9 mouse cellular contexts compared by ENCODE assay signal in genomic region chr9:37384284-37385182, GRCm38 (mm10). TPM values are rescaled to one million over a fixed set of nuclear protein-coding genes. Genes with fewer than 3 reads are reported as not detected.
A peak's percentile ranks its signal among the peaks of the same experiment; 100 is the strongest.
DNase-seq lines count a peak whose midpoint lies in the region; ATAC-seq and TF ChIP-seq lines count a peak whose summit lies in the region.
"Had no signal": no experiment of that assay in that cellular context is flagged by ENCODE, and none has a peak within 500 bp of the region (broad histone marks: within the 10 kb centered on the region; RNA-seq: fewer than 3 reads in every experiment).

No protein-coding gene starts in this region.

- TF ChIP-seq CTCF in left cerebral cortex, adult 2 months (IDR thresholded peaks at IDR 0.05): peak; percentile 32
- TF ChIP-seq CTCF in cortical plate, adult 2 months (IDR thresholded peaks at IDR 0.05; ENCODE audit: extremely low read depth, insufficient read depth, low read length): 0 out of 2 replicates have a peak, but pooled peaks have one; percentile 28

- peak overlapping the region; percentile 80 for H3K9ac ChIP-seq in heart, embryonic 13.5 days

- no peak; the same call in 1 of the 2 replicates for ATAC-seq in heart, embryonic 13.5 days (ENCODE audit: extremely low read depth, insufficient number of reproducible peaks, low FRiP score, low TSS enrichment)
- peak; percentile 77 for ATAC-seq in megakaryocyte progenitor cell, adult 5-6 weeks (replicated peaks; ENCODE audit: poor library complexity)

- peaks cover 63% of the 10 kb centered on the region for H3K27me3 ChIP-seq in heart, embryonic 13.5 days (replicated peaks)

- H3K36me3 ChIP-seq in heart, embryonic 13.5 days: no peaks in the 10 kb centered on the region

- 7% methylated on average over 54 of the region's 54 CpGs for WGBS in heart, embryonic 13.5 days

- H3K27ac ChIP-seq in left cerebral cortex, adult 2 months: peak overlapping the region; percentile 75
- no peak overlapping the region for H3K27ac ChIP-seq in cortical plate, adult 2 months (ENCODE audit: insufficient read depth, low read length)
- H3K27ac ChIP-seq in heart, embryonic 13.5 days (replicated peaks): no peak overlapping the region

- no peak for DNase-seq in left cerebral cortex, adult 2 months (ENCODE audit: extremely low spot score in 1 of 2, low spot score in 2 of 2)
- no peak for DNase-seq in left cerebral cortex, adult 8-10 months (ENCODE audit: low spot score in 2 of 2)
- DNase-seq in kidney, postnatal 25 days: peak; percentile 37 to 66
- DNase-seq in testis, postnatal 10 days (ENCODE audit: low spot score): peak; percentile 63
- DNase-seq in cerebellum, postnatal 36 days: no peak

- H3K4me3 ChIP-seq in left cerebral cortex, adult 2 months: peak overlapping the region; percentile 54
- peak overlapping the region; percentile 28 for H3K4me3 ChIP-seq in cortical plate, adult 2 months (ENCODE audit: insufficient read depth, low read length)
- peak overlapping the region; percentile 57 for H3K4me3 ChIP-seq in heart, embryonic 13.5 days
- H3K4me3 ChIP-seq: myocyte had no signal

- 0 out of 2 replicates have a peak, but pooled peaks have one; percentile 9 for TF ChIP-seq POLR2A in cortical plate, adult 2 months (IDR thresholded peaks at IDR 0.05; ENCODE audit: extremely low read depth, insufficient read depth, low read length)

- peak overlapping the region; percentile 91 for H3K4me2 ChIP-seq in heart, embryonic 13.5 days

- intact Hi-C loops in left cerebral cortex, adult 2 months (cut with DNase I): no loop called here

- H3K4me1 ChIP-seq in cortical plate, adult 2 months (ENCODE audit: control insufficient read depth, insufficient read depth, low read length): no peaks in the 10 kb centered on the region
- H3K4me1 ChIP-seq in heart, embryonic 13.5 days: 0 out of 2 replicates have a peak, but pooled peaks cover 5% of the 10 kb centered on the region

- H3K9me3 ChIP-seq in heart, embryonic 13.5 days: no peaks in the 10 kb centered on the region

RNA-seq across cellular contexts. Expression of gene Robo4, which starts 17.2 kb away (rescaled TPM):
- 1 to 10 TPM; 8.0 to 9.5 TPM for total RNA-seq in left cerebral cortex, adult 2 months (2021)
- total RNA-seq in left cerebral cortex, adult 8-10 months (2022): 1 to 10 TPM; 6.4 to 8.2 (median 6.6) TPM
- polyA plus RNA-seq in cortical plate, adult 2 months (2012; rRNA removed): 6.4 and 6.9 TPM in 2 replicates
- 7.4 and 8.8 TPM in 2 replicates for polyA plus RNA-seq in heart, embryonic 13.5 days (2015; fragmentation: Nextera tagmentation; extraction: Ambion mirVana)
- 0.17 and 0.86 TPM in 2 replicates for total RNA-seq in megakaryocyte progenitor cell, adult 5-6 weeks (2015)
- 0.30 TPM in 1 of 2 replicates, not detected in the other for total RNA-seq in megakaryocyte progenitor cell, adult 5-6 weeks (2017)
- polyA plus RNA-seq: myocyte had no signal

RNA-seq across cellular contexts. Expression of gene Hepacam, which starts 17.4 kb away (rescaled TPM):
- 10 to 100 TPM; 53.6 to 53.7 TPM for total RNA-seq in left cerebral cortex, adult 2 months (2021)
- 10 to 100 TPM; 54.1 to 63.1 (median 57.4) TPM for total RNA-seq in left cerebral cortex, adult 8-10 months (2022)
- polyA plus RNA-seq in cortical plate, adult 2 months (2012; rRNA removed): 91.0 and 95.7 TPM in 2 replicates
- polyA plus RNA-seq in heart, embryonic 13.5 days (2015; fragmentation: Nextera tagmentation; extraction: Ambion mirVana): 0.07 TPM in 1 of 2 replicates, not detected in the other
- total RNA-seq in megakaryocyte progenitor cell, adult 5-6 weeks (2015): not detected in 2 replicates
- not detected in 2 replicates for total RNA-seq in megakaryocyte progenitor cell, adult 5-6 weeks (2017)
- polyA plus RNA-seq: myocyte had no signal

RNA-seq across cellular contexts. Expression of gene Ccdc15, which starts 36.3 kb away (rescaled TPM):
- total RNA-seq in left cerebral cortex, adult 2 months (2021): 1 to 10 TPM; 1.9 to 2.5 TPM
- 1 to 10 TPM; 2.6 to 4.1 (median 3.0) TPM for total RNA-seq in left cerebral cortex, adult 8-10 months (2022)
- 1.4 and 1.5 TPM in 2 replicates for polyA plus RNA-seq in cortical plate, adult 2 months (2012; rRNA removed)
- 3.6 and 4.7 TPM in 2 replicates for polyA plus RNA-seq in heart, embryonic 13.5 days (2015; fragmentation: Nextera tagmentation; extraction: Ambion mirVana)
- total RNA-seq in megakaryocyte progenitor cell, adult 5-6 weeks (2015): 15.9 and 20.4 TPM in 2 replicates
- total RNA-seq in megakaryocyte progenitor cell, adult 5-6 weeks (2017): 12.9 and 17.9 TPM in 2 replicates

RNA-seq across cellular contexts. Expression of gene Robo3, which starts 48.5 kb away (rescaled TPM):
- total RNA-seq in left cerebral cortex, adult 2 months (2021): 10 to 100 TPM; 30.9 to 34.3 TPM
- total RNA-seq in left cerebral cortex, adult 8-10 months (2022): 10 to 100 TPM; 11.7 to 19.2 (median 15.1) TPM
- polyA plus RNA-seq in cortical plate, adult 2 months (2012; rRNA removed): 66.5 and 71.0 TPM in 2 replicates
- 0.14 and 0.17 TPM in 2 replicates for polyA plus RNA-seq in heart, embryonic 13.5 days (2015; fragmentation: Nextera tagmentation; extraction: Ambion mirVana)
- 0.07 and 0.32 TPM in 2 replicates for total RNA-seq in megakaryocyte progenitor cell, adult 5-6 weeks (2015)
- 0.10 TPM in 1 of 2 replicates, not detected in the other for total RNA-seq in megakaryocyte progenitor cell, adult 5-6 weeks (2017)

Comparison
In these comparisons a context has a peak if more than half of its experiments do, and no peak if none do; other contexts are left out.
1. DNase-seq: peak in kidney, postnatal 25 days (2 of 2) and testis, postnatal 10 days (single experiment); none in left cerebral cortex, adult 2 months (0 of 2), left cerebral cortex, adult 8-10 months (0 of 2) and cerebellum, postnatal 36 days (0 of 2).
2. RNA of gene Hepacam, which starts 17.4 kb away (total RNA-seq): 54.1 to 63.1 TPM in left cerebral cortex, adult 8-10 months and 53.6 to 53.7 TPM in left cerebral cortex, adult 2 months; not detected in megakaryocyte progenitor cell, adult 5-6 weeks; every median in the first group is over 10 times any median in the second.
3. Peak in every context shown above with its lines, with median percentiles within 50 percentile points of each other: H3K4me3 ChIP-seq.